In genomic region chr17:86302266-86302665, GRCm38 (mm10) we compare ENCODE assay signal across 7 mouse cellular contexts.
DNase-seq lines count a peak whose midpoint lies in the region; ATAC-seq and TF ChIP-seq lines count a peak whose summit lies in the region.

No protein-coding gene starts in this region.

- no peak overlapping the region for H3K4me3 ChIP-seq in lung, embryonic 16.5 days (ENCODE audit: low read length)
- H3K4me3 ChIP-seq in thymus, adult 2 months (ENCODE audit: control insufficient read depth, insufficient read depth, low read length) = no peak overlapping the region

- H3K27me3 ChIP-seq in lung, embryonic 16.5 days (ENCODE audit: control insufficient read depth, insufficient read depth, low read depth, low read length) = no peaks in the 10 kb centered on the region
- H3K27me3 ChIP-seq in thymus, adult 2 months (ENCODE audit: control insufficient read depth, insufficient read depth, low read length) = no peaks in the 10 kb centered on the region

- no peak overlapping the region for H3K9ac ChIP-seq in lung, embryonic 16.5 days (ENCODE audit: low read length)

- H3K9me3 ChIP-seq in lung, embryonic 16.5 days (ENCODE audit: control insufficient read depth, low read length) = no peaks in the 10 kb centered on the region

- TF ChIP-seq CTCF in thymus, adult 2 months (IDR thresholded peaks at IDR 0.05; ENCODE audit: borderline replicate concordance, control insufficient read depth, extremely low read depth, insufficient read depth, low read length, poor library complexity) = no peak

- TF ChIP-seq POLR2A in thymus, adult 2 months (IDR thresholded peaks at IDR 0.05; ENCODE audit: control insufficient read depth, extremely low read depth, insufficient read depth, low read length, poor library complexity) = no peak

- H3K27ac ChIP-seq in lung, embryonic 16.5 days (ENCODE audit: low read length) = peak overlapping the region; percentile 85
- no peak overlapping the region for H3K27ac ChIP-seq in thymus, adult 2 months (ENCODE audit: control insufficient read depth, insufficient read depth, low read length)

- ATAC-seq in lung, embryonic 16.5 days (ENCODE audit: low read depth) = peak; percentile 8; the same call in 1 of the 2 replicates

- H3K36me3 ChIP-seq in lung, embryonic 16.5 days (ENCODE audit: control insufficient read depth, insufficient read depth, low read length) = no peaks in the 10 kb centered on the region
- H3K36me3 ChIP-seq in thymus, adult 2 months (ENCODE audit: control insufficient read depth, insufficient read depth, low read length) = no peaks in the 10 kb centered on the region

- 77% methylated on average over 11 of the region's 11 CpGs for WGBS in lung, embryonic 16.5 days
- WGBS in thymus, adult 2 months = 94% methylated on average over 11 of the region's 11 CpGs

- peaks cover 37% of the 10 kb centered on the region for H3K4me1 ChIP-seq in lung, embryonic 16.5 days (replicated peaks; ENCODE audit: control insufficient read depth, insufficient read depth, low read length)
- peaks cover 17% of the 10 kb centered on the region for H3K4me1 ChIP-seq in thymus, adult 2 months (replicated peaks; ENCODE audit: control insufficient read depth, insufficient read depth, low read length)

- no peak overlapping the region; the same call in 1 of the 2 replicates for H3K4me2 ChIP-seq in lung, embryonic 16.5 days (ENCODE audit: low read depth, low read length)

- DNase-seq in lung, postnatal 25 days (ENCODE audit: low spot score) = no peak
- DNase-seq in cerebellum, adult 9-11 months = peak; percentile 93
- peak; percentile 80 to 82 for DNase-seq in heart, adult 18-20 months
- DNase-seq in layer of hippocampus, postnatal 10 days (ENCODE audit: low spot score in 2 of 2) = peak; percentile 61 to 70
- peak; percentile 51 for DNase-seq in right cerebral cortex, postnatal 4 days
- DNase-seq in thymus, adult 2 months = no peak

Comparison
In these comparisons a context has a peak if more than half of its experiments do, and no peak if none do; other contexts are left out.
1. DNase-seq: peak in cerebellum, adult 9-11 months (single experiment), heart, adult 18-20 months (2 of 2), layer of hippocampus, postnatal 10 days (2 of 2) and right cerebral cortex, postnatal 4 days (single experiment); none in lung, postnatal 25 days (single experiment) and thymus, adult 2 months (single experiment).